Mouse (Mus musculus): ENCODE results near the gene Esp18. TPM values are rescaled to one million over a fixed set of nuclear protein-coding genes. Genes with fewer than 3 reads are reported as not detected.

The Esp18 gene
- not detected in 2 replicates for total RNA-seq (2012; rRNA removed)
- polyA plus RNA-seq (2012; ENCODE audit: insufficient read depth in 1 of 2, insufficient read length in 2 of 2, low read depth in 1 of 2, low replicate concordance in 2 of 2, missing spikeins in 1 of 2), result not detected

- TF ChIP-seq TBP (IDR thresholded peaks at IDR 0.05; ENCODE audit: low read depth, low read length), result no peak
- no peak for TF ChIP-seq USF1 (IDR thresholded peaks at IDR 0.05; ENCODE audit: low read depth, low read length)
- no peak for TF ChIP-seq ZKSCAN1 (IDR thresholded peaks at IDR 0.05; ENCODE audit: low read depth, low read length)
- no peak for TF ChIP-seq RAD21 (IDR thresholded peaks at IDR 0.05; ENCODE audit: low read depth, low read length)
- no peak for TF ChIP-seq MXI1 (IDR thresholded peaks at IDR 0.05; ENCODE audit: low read depth, low read length)
- TF ChIP-seq NRF1 (IDR thresholded peaks at IDR 0.05; ENCODE audit: insufficient read depth, low read depth, low read length, poor library complexity, severe bottlenecking), result no peak
- TF ChIP-seq USF2 (IDR thresholded peaks at IDR 0.05; ENCODE audit: borderline replicate concordance in 1 of 2, insufficient read depth in 1 of 2, low read depth in 1 of 2, low read length in 2 of 2), result no peak
- no peak within 1 kb of the TSS for H3K9ac ChIP-seq (ENCODE audit: control insufficient read depth, low read depth, low read length, poor library complexity, severe bottlenecking)
- no peak within 1 kb of the TSS for H3K4me3 ChIP-seq (ENCODE audit: control insufficient read depth in 1 of 2, insufficient read depth in 1 of 2, low read depth in 2 of 2, low read length in 2 of 2)
- DNase-seq (ENCODE audit: low read depth, low spot score), result no peak
- no peaks in the 10 kb centered on the region for H3K79me2 ChIP-seq (ENCODE audit: control insufficient read depth, insufficient read depth, low read length, poor library complexity)
- H3K4me1 ChIP-seq (ENCODE audit: control insufficient read depth in 1 of 2, insufficient read depth in 2 of 2, low read length in 2 of 2), result no peaks in the 10 kb centered on the region
- no peaks in the 10 kb centered on the region for H3K9me3 ChIP-seq (replicated peaks; ENCODE audit: insufficient read depth, low read length)
- H3K27me3 ChIP-seq (ENCODE audit: control insufficient read depth in 1 of 2, insufficient read depth in 2 of 2, low read length in 2 of 2), result no peaks in the 10 kb centered on the region
- H3K36me3 ChIP-seq (ENCODE audit: control insufficient read depth in 1 of 2, insufficient read depth in 2 of 2, low read length in 2 of 2), result no peaks in the 10 kb centered on the region
- no peak within 1 kb of the TSS for H3K27ac ChIP-seq (ENCODE audit: control insufficient read depth, low read depth, low read length)
These were observed at the start of gene Esp18 for GRCm38 (mm10) chr17:39406059-39406458. TSS of gene Esp18 (plus strand) at chr17:39406359.

- H3K27ac ChIP-seq (ENCODE audit: control insufficient read depth, low read depth, low read length), result no peak overlapping the region
- H3K9ac ChIP-seq (ENCODE audit: control insufficient read depth, low read depth, low read length, poor library complexity, severe bottlenecking), result no peak overlapping the region
- no peak overlapping the region for H3K4me3 ChIP-seq (ENCODE audit: control insufficient read depth in 1 of 2, insufficient read depth in 1 of 2, low read depth in 2 of 2, low read length in 2 of 2)
- H3K27me3 ChIP-seq (ENCODE audit: control insufficient read depth in 1 of 2, insufficient read depth in 2 of 2, low read length in 2 of 2), result no peaks in the 10 kb centered on the region
- H3K9me3 ChIP-seq (replicated peaks; ENCODE audit: insufficient read depth, low read length), result no peaks in the 10 kb centered on the region
- H3K36me3 ChIP-seq (ENCODE audit: control insufficient read depth in 1 of 2, insufficient read depth in 2 of 2, low read length in 2 of 2), result no peaks in the 10 kb centered on the region
- TF ChIP-seq NELFE (IDR thresholded peaks at IDR 0.05; ENCODE audit: low read depth, low read length) (no peak), ETS1 (IDR thresholded peaks at IDR 0.05; ENCODE audit: low read depth, low read length) (no peak), RAD21 (IDR thresholded peaks at IDR 0.05; ENCODE audit: low read depth, low read length) (peak; percentile 14), POLR2AphosphoS2 (IDR thresholded peaks at IDR 0.05; ENCODE audit: low read length) (no peak), MAFK (IDR thresholded peaks at IDR 0.05; ENCODE audit: borderline replicate concordance, low read depth, low read length) (no peak), MAX (IDR thresholded peaks at IDR 0.05; ENCODE audit: low read length) (no peak), TBP (IDR thresholded peaks at IDR 0.05; ENCODE audit: low read depth, low read length) (no peak), ZNF384 (IDR thresholded peaks at IDR 0.05; ENCODE audit: low read depth, low read length) (no peak), KAT2A (conservative IDR thresholded peaks at IDR 0.05; ENCODE audit: low read depth, low read length) (no peak), ELF1 (IDR thresholded peaks at IDR 0.05; ENCODE audit: low read depth, low read length) (no peak), E2F4 (IDR thresholded peaks at IDR 0.05; ENCODE audit: borderline replicate concordance, low read depth, low read length) (no peak), CHD1 (IDR thresholded peaks at IDR 0.05; ENCODE audit: low read depth, low read length) (no peak), SMC3 (IDR thresholded peaks at IDR 0.05; ENCODE audit: low read depth, low read length) (0 out of 2 replicates have a peak, but pooled peaks have one; percentile 2), HCFC1 (IDR thresholded peaks at IDR 0.05; ENCODE audit: low read depth, low read length) (no peak), TAL1 (IDR thresholded peaks at IDR 0.05; ENCODE audit: low read length) (no peak), POLR2AphosphoS5 (IDR thresholded peaks at IDR 0.05; ENCODE audit: borderline replicate concordance, low read depth, low read length) (no peak), CHD2 (IDR thresholded peaks at IDR 0.05; ENCODE audit: low read length) (no peak)
- H3K79me2 ChIP-seq (ENCODE audit: control insufficient read depth, insufficient read depth, low read length, poor library complexity), result no peaks in the 10 kb centered on the region
- peak; percentile 1 for DNase-seq (ENCODE audit: low read depth, low spot score)
- no peaks in the 10 kb centered on the region for H3K4me1 ChIP-seq (ENCODE audit: control insufficient read depth in 1 of 2, insufficient read depth in 2 of 2, low read length in 2 of 2)
These were observed 42.8 kb upstream of the Esp18 start for GRCm38 (mm10) chr17:39363316-39363715.

Other genes starting within 250 kb of the Esp18 start
- not detected in 2 replicates for gene Esp16, start 129.8 kb downstream of the Esp18 start, total RNA-seq (2012; rRNA removed)
- not detected for gene Esp16, start 129.8 kb downstream of the Esp18 start, polyA plus RNA-seq (2012; ENCODE audit: insufficient read depth in 1 of 2, insufficient read length in 2 of 2, low read depth in 1 of 2, low replicate concordance in 2 of 2, missing spikeins in 1 of 2)
- not detected in 2 replicates for gene Esp15, start 234.6 kb downstream of the Esp18 start, total RNA-seq (2012; rRNA removed)
- gene Esp15, start 234.6 kb downstream of the Esp18 start, polyA plus RNA-seq (2012; ENCODE audit: insufficient read depth in 1 of 2, insufficient read length in 2 of 2, low read depth in 1 of 2, low replicate concordance in 2 of 2, missing spikeins in 1 of 2), result not detected